Mouse (Mus musculus) forebrain, embryonic 15.5 days (tissue): ENCODE data around the gene Sprr4. TPM values are rescaled to one million over a fixed set of nuclear protein-coding genes. Genes with fewer than 3 reads are reported as not detected.

Experiments used
- ATAC-seq: fragments of 200-750 bp; cut with Nextera tagmentation; replicated peaks from 2 replicates; pipeline ENCODE4 v1.8.0; 2017; ENCODE audit warnings: mild to moderate bottlenecking, moderate TSS enrichment, moderate library complexity
- H3K27ac ChIP-seq: fragments of 300-500 bp; sonication (generic); replicated peaks from 2 replicates; pipeline ENCODE4 v1.5.1; 2015; ENCODE audit warnings: mild to moderate bottlenecking, inconsistent platforms
- H3K27me3 ChIP-seq: fragments of 300-500 bp; sonication (generic); 2 replicates; pipeline ENCODE4 v1.6.1; 2015; ENCODE audit warnings: inconsistent platforms
- H3K36me3 ChIP-seq: fragments of 300-500 bp; sonication (generic); 2 replicates; pipeline ENCODE4 v1.6.1; 2015; ENCODE audit warnings: mild to moderate bottlenecking, inconsistent platforms
- H3K4me1 ChIP-seq: fragments of 300-500 bp; sonication (generic); 2 replicates; pipeline ENCODE4 v1.6.1; 2015; ENCODE audit warnings: inconsistent platforms
- H3K4me2 ChIP-seq: fragments of 300-500 bp; sonication (generic); replicated peaks from 2 replicates; pipeline ENCODE4 v1.6.1; 2015; ENCODE audit warnings: mild to moderate bottlenecking, inconsistent platforms
- H3K4me3 ChIP-seq: fragments of 300-500 bp; sonication (generic); 2 replicates; pipeline ENCODE4 v1.5.1; 2015; ENCODE audit warnings: mild to moderate bottlenecking, inconsistent platforms
- H3K9ac ChIP-seq: fragments of 300-500 bp; sonication (generic); replicated peaks from 2 replicates; pipeline ENCODE4 v1.6.1; 2015; ENCODE audit warnings: mild to moderate bottlenecking, inconsistent platforms
- H3K9me3 ChIP-seq: fragments of 300-500 bp; sonication (generic); 2 replicates; pipeline ENCODE4 v1.6.1; 2016; ENCODE audit warnings: inconsistent platforms
- WGBS: fragments of 180-500 bp; shearing (Covaris S2); methylation state at CpG from one replicate; pipeline ENCODE4 v1.1.7; 2015; ENCODE audit warnings: mixed read lengths; 5-methylcytosine and 5-hydroxymethylcytosine counted together
- polyA plus RNA-seq: library from polyadenylated mRNA; unstranded; fragments of >200 nt; fragmentation: Nextera tagmentation; extraction: Ambion mirVana; gene quantifications from 2 replicates; pipeline ENCODE4 v1.2.1, GENCODE M21; 2015

Sprr4 gene
- polyA plus RNA-seq, 1 experiment from 2014 or later: not detected

- no peak for ATAC-seq
- Histone ChIP-seq H3K36me3 (no peaks in the 10 kb centered on the region), H3K27ac (no peak overlapping the region), H3K27me3 (no peaks in the 10 kb centered on the region), H3K9ac (no peak overlapping the region), H3K9me3 (no peaks in the 10 kb centered on the region), H3K4me2 (no peak overlapping the region), H3K4me1 (no peaks in the 10 kb centered on the region), H3K4me3 (no peak overlapping the region)
- 91% methylated on average over 5 of the region's 5 CpGs for WGBS
Measured at GRCm38 (mm10) chr3:92455151-92455550, 45.1 kb downstream of the Sprr4 start.

Other genes with a start within 250 kb of the Sprr4 start
- gene Sprr2a3, start 215.1 kb downstream of the Sprr4 start, polyA plus RNA-seq: not detected in 2 replicates
- gene Sprr2b, start 183.9 kb downstream of the Sprr4 start, polyA plus RNA-seq: not detected in 2 replicates
- gene Sprr2d, start 161.4 kb downstream of the Sprr4 start, polyA plus RNA-seq: not detected in 2 replicates
- gene Sprr2e, start 148.3 kb downstream of the Sprr4 start, polyA plus RNA-seq: not detected in 2 replicates
- not detected in 2 replicates for gene Sprr2f, start 135.3 kb downstream of the Sprr4 start, polyA plus RNA-seq
- gene Sprr2h, start 114.8 kb downstream of the Sprr4 start, polyA plus RNA-seq: not detected in 2 replicates
- not detected in 2 replicates for gene Sprr2i, start 92.5 kb downstream of the Sprr4 start, polyA plus RNA-seq
- gene Sprr2j-ps, start 82.4 kb downstream of the Sprr4 start, polyA plus RNA-seq: not detected in 2 replicates
- 6.7 and 7.1 TPM in 2 replicates for gene Gm9774, start 71.1 kb downstream of the Sprr4 start, polyA plus RNA-seq
- not detected in 2 replicates for gene Sprr2k, start 67.9 kb downstream of the Sprr4 start, polyA plus RNA-seq
- gene Sprr1b, start 61.7 kb downstream of the Sprr4 start, polyA plus RNA-seq: not detected in 2 replicates
- not detected in 2 replicates for gene Sprr3, start 41.8 kb downstream of the Sprr4 start, polyA plus RNA-seq
- gene Sprr1a, start 14.6 kb downstream of the Sprr4 start, polyA plus RNA-seq: not detected in 2 replicates
- not detected in 2 replicates for gene 2310046K23Rik, start 34.0 kb upstream of the Sprr4 start, polyA plus RNA-seq
- not detected in 2 replicates for gene Ivl, start 73.2 kb upstream of the Sprr4 start, polyA plus RNA-seq
- gene Smcp, start 88.5 kb upstream of the Sprr4 start, polyA plus RNA-seq: not detected in 2 replicates
- gene 2210017I01Rik, start 107.0 kb upstream of the Sprr4 start, polyA plus RNA-seq: not detected in 2 replicates
- not detected in 2 replicates for gene Lce6a, start 121.2 kb upstream of the Sprr4 start, polyA plus RNA-seq
- not detected in 2 replicates for gene Lce1a1, start 147.8 kb upstream of the Sprr4 start, polyA plus RNA-seq
- not detected in 2 replicates for gene Lce1b, start 156.4 kb upstream of the Sprr4 start, polyA plus RNA-seq
- gene Lce1a2, start 169.8 kb upstream of the Sprr4 start, polyA plus RNA-seq: not detected in 2 replicates
- gene Lce1c, start 178.8 kb upstream of the Sprr4 start, polyA plus RNA-seq: not detected in 2 replicates
- gene Lce1d, start 186.7 kb upstream of the Sprr4 start, polyA plus RNA-seq: not detected in 2 replicates
- not detected in 2 replicates for gene Lce1e, start 208.6 kb upstream of the Sprr4 start, polyA plus RNA-seq
- gene Lce1f, start 219.9 kb upstream of the Sprr4 start, polyA plus RNA-seq: not detected in 2 replicates
- gene Gm38119, start 238.6 kb upstream of the Sprr4 start, polyA plus RNA-seq: not detected in 2 replicates